Mouse (Mus musculus): ENCODE data around the gene Syce2.

GRCm38 (mm10) chr8:84909162-84909767, 37.4 kb downstream of the Syce2 start:
- TF ChIP-seq TCF12 (IDR thresholded peaks at IDR 0.05; ENCODE audit: insufficient read depth, poor library complexity, severe bottlenecking) (no peak), POLR2A (IDR thresholded peaks at IDR 0.05; ENCODE audit: insufficient read length, low read depth) (no peak), MYOG (IDR thresholded peaks at IDR 0.05; ENCODE audit: control insufficient read depth in 1 of 3, insufficient read depth in 1 of 3, insufficient read length in 2 of 3, low read depth in 2 of 3) (no peak), USF1 (IDR thresholded peaks at IDR 0.05; ENCODE audit: low read depth) (no peak), CEBPB (IDR thresholded peaks at IDR 0.05; ENCODE audit: insufficient read depth, poor library complexity, severe bottlenecking) (no peak), REST (IDR thresholded peaks at IDR 0.05; ENCODE audit: insufficient read depth, insufficient read length) (no peak), TCF3 (IDR thresholded peaks at IDR 0.05; ENCODE audit: insufficient read length, low read depth) (no peak), MYOD1 (IDR thresholded peaks at IDR 0.05; ENCODE audit: control insufficient read depth in 1 of 3, insufficient read length in 2 of 3, low read depth in 2 of 3) (no peak), MAX (IDR thresholded peaks at IDR 0.05; ENCODE audit: low read depth) (no peak), POLR2AphosphoS2 (IDR thresholded peaks at IDR 0.05; ENCODE audit: insufficient read length, low read depth) (no peak), E2F4 (IDR thresholded peaks at IDR 0.05; ENCODE audit: insufficient read depth) (no peak), SRF (IDR thresholded peaks at IDR 0.05; ENCODE audit: control insufficient read depth, insufficient read length, low read depth) (no peak)
